Mouse (Mus musculus) embryonic fibroblast, embryonic 13.5 days (primary cell): ENCODE data around the gene Nanos3.

Source experiments
- CTCF ChIP-seq: IDR thresholded peaks from 2 replicates; pipeline ENCODE4 v1.5.1; 2011; ENCODE audit warnings: mild to moderate bottlenecking, control low read depth, low read length, moderate library complexity, borderline replicate concordance; ENCODE audit not compliant: insufficient read depth
- POLR2A ChIP-seq: IDR thresholded peaks from 2 replicates; pipeline ENCODE4 v1.6.1; 2011; ENCODE audit warnings: low read depth, mild to moderate bottlenecking, control low read depth, low read length, moderate library complexity

DNA sequence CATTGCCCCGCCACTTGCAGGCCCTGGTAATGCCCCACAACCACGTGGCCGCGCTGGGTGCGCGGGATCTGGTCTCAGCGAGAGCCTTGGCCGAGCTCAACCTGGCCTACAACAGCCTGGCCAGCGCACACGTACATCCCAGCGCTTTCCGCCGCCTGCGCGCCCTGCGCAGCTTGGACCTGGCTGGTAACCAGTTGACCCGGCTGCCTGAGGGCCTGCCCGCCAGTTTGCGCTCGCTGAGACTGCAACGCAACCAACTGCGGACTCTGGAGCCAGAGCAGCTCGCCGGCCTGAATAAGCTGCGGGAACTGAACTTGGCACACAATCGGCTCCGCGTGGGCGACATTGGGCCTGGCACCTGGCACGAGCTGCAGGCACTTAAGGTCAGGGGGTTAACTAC is 54.2 kb downstream of the Nanos3 start:
- TF ChIP-seq POLR2A (no peak), CTCF (no peak)
